Mouse (Mus musculus) embryonic facial prominence, embryonic 12.5 days (tissue): Measurements from ENCODE around the gene Psmg4. TPM values are rescaled to one million over a fixed set of nuclear protein-coding genes. Genes with fewer than 3 reads are reported as not detected.

Experiments used
- ATAC-seq: fragments of 200-750 bp; cut with Nextera tagmentation; 2 replicates; pipeline ENCODE4 v1.8.0; 2017; ENCODE audit not compliant: insufficient number of reproducible peaks, insufficient read depth, low FRiP score, low TSS enrichment
- H3K27ac ChIP-seq: fragments of 300-500 bp; sonication (generic); 2 replicates; pipeline ENCODE4 v1.5.1; 2016; ENCODE audit warnings: mild to moderate bottlenecking
- H3K27me3 ChIP-seq: fragments of 300-500 bp; sonication (generic); 2 replicates; pipeline ENCODE4 v1.6.1; 2016; ENCODE audit warnings: mild to moderate bottlenecking, moderate library complexity
- H3K36me3 ChIP-seq: fragments of 300-500 bp; sonication (generic); 2 replicates; pipeline ENCODE4 v1.6.1; 2016; ENCODE audit warnings: mild to moderate bottlenecking
- H3K4me1 ChIP-seq: fragments of 300-500 bp; sonication (generic); 2 replicates; pipeline ENCODE4 v1.6.1; 2016
- H3K4me2 ChIP-seq: fragments of 300-500 bp; sonication (generic); replicated peaks from 2 replicates; pipeline ENCODE4 v1.6.1; 2016; ENCODE audit warnings: mild to moderate bottlenecking, moderate library complexity
- H3K4me3 ChIP-seq: fragments of 300-500 bp; sonication (generic); 2 replicates; pipeline ENCODE4 v1.5.1; 2016; ENCODE audit warnings: mild to moderate bottlenecking
- H3K9ac ChIP-seq: fragments of 300-500 bp; sonication (generic); 2 replicates; pipeline ENCODE4 v1.6.1; 2016; ENCODE audit warnings: mild to moderate bottlenecking, moderate library complexity
- H3K9me3 ChIP-seq: fragments of 300-500 bp; sonication (generic); 2 replicates; pipeline ENCODE4 v1.6.1; 2016; ENCODE audit warnings: mild to moderate bottlenecking, moderate library complexity
- WGBS: fragments of 180-500 bp; shearing (Covaris S2); methylation state at CpG from one replicate; pipeline ENCODE4 v1.1.7; 2016; 5-methylcytosine and 5-hydroxymethylcytosine counted together
- polyA plus RNA-seq: library from polyadenylated mRNA; unstranded; fragments of >200 nt; fragmentation: Nextera tagmentation; extraction: Ambion mirVana; gene quantifications from 2 replicates; pipeline ENCODE4 v1.2.1, GENCODE M21; 2016

Psmg4 gene
- polyA plus RNA-seq, 1 experiment from 2014 or later = 111 TPM

GRCm38 (mm10) chr13:34131011-34131707 lies 31.6 kb upstream of the Psmg4 start:
- ATAC-seq = peak; percentile 47
- Histone ChIP-seq H3K4me2 (peak overlapping the region; percentile 78), H3K27ac (peak overlapping the region; percentile 94), H3K4me1 (peaks cover 35% of the 10 kb centered on the region), H3K9me3 (no peaks in the 10 kb centered on the region), H3K27me3 (no peaks in the 10 kb centered on the region), H3K4me3 (peak overlapping the region; percentile 63), H3K36me3 (no peaks in the 10 kb centered on the region), H3K9ac (peak overlapping the region; percentile 62)
- WGBS = under 1% methylated on average over 24 of the region's 24 CpGs

- H3K27ac ChIP-seq = peak overlapping the region; percentile 94
- peak overlapping the region; percentile 46; the same call in 1 of the 2 replicates for H3K9ac ChIP-seq
- no peaks in the 10 kb centered on the region for H3K9me3 ChIP-seq
- no peaks in the 10 kb centered on the region for H3K36me3 ChIP-seq
- H3K4me1 ChIP-seq = peaks cover 32% of the 10 kb centered on the region
- no peaks in the 10 kb centered on the region for H3K27me3 ChIP-seq
- H3K4me2 ChIP-seq = peak overlapping the region; percentile 78
- WGBS = under 1% methylated on average over 10 of the region's 10 CpGs
- peak overlapping the region; percentile 63 for H3K4me3 ChIP-seq
- peak; percentile 38; the same call in 1 of the 2 replicates for ATAC-seq
Measured at GRCm38 (mm10) chr13:34131708-34132060, 31.1 kb upstream of the Psmg4 start.

- Histone ChIP-seq H3K4me3 (peak overlapping the region; percentile 63), H3K4me2 (peak overlapping the region; percentile 78), H3K9me3 (no peaks in the 10 kb centered on the region), H3K27ac (peak overlapping the region; percentile 94), H3K9ac (0 out of 2 replicates have a peak overlapping the region, but pooled peaks have one; percentile 24), H3K4me1 (peaks cover 32% of the 10 kb centered on the region), H3K36me3 (no peaks in the 10 kb centered on the region), H3K27me3 (no peaks in the 10 kb centered on the region)
- ATAC-seq = no peak
- 1% methylated on average over 15 of the region's 15 CpGs for WGBS
Measured at GRCm38 (mm10) chr13:34132299-34132698, 30.5 kb upstream of the Psmg4 start.

GRCm38 (mm10) chr13:34132875-34133274 lies 29.9 kb upstream of the Psmg4 start:
- no peak overlapping the region for H3K9ac ChIP-seq
- H3K4me3 ChIP-seq = 0 out of 2 replicates have a peak overlapping the region, but pooled peaks have one; percentile 63
- H3K36me3 ChIP-seq = no peaks in the 10 kb centered on the region
- no peaks in the 10 kb centered on the region for H3K27me3 ChIP-seq
- peaks cover 32% of the 10 kb centered on the region for H3K4me1 ChIP-seq
- no peak for ATAC-seq
- 17% methylated on average over 6 of the region's 6 CpGs for WGBS
- peak overlapping the region; percentile 78 for H3K4me2 ChIP-seq
- H3K27ac ChIP-seq = peak overlapping the region; percentile 94; the same call in 1 of the 2 replicates
- no peaks in the 10 kb centered on the region for H3K9me3 ChIP-seq

- no peaks in the 10 kb centered on the region for H3K27me3 ChIP-seq
- peaks cover 31% of the 10 kb centered on the region for H3K4me1 ChIP-seq
- H3K9ac ChIP-seq = peak overlapping the region; percentile 36; the same call in 1 of the 2 replicates
- H3K4me2 ChIP-seq = peak overlapping the region; percentile 78
- no peaks in the 10 kb centered on the region for H3K36me3 ChIP-seq
- peak overlapping the region; percentile 63 for H3K27ac ChIP-seq
- H3K4me3 ChIP-seq = peak overlapping the region; percentile 22
- ATAC-seq = no peak
- WGBS = 3% methylated on average over 15 of the region's 15 CpGs
- no peaks in the 10 kb centered on the region for H3K9me3 ChIP-seq
Measured at GRCm38 (mm10) chr13:34133326-34134071, 29.3 kb upstream of the Psmg4 start.

GRCm38 (mm10) chr13:34134276-34134675 lies 28.5 kb upstream of the Psmg4 start:
- Histone ChIP-seq H3K4me1 (peaks cover 24% of the 10 kb centered on the region), H3K9ac (no peak overlapping the region), H3K36me3 (no peaks in the 10 kb centered on the region), H3K27me3 (no peaks in the 10 kb centered on the region), H3K4me3 (no peak overlapping the region), H3K4me2 (no peak overlapping the region), H3K27ac (no peak overlapping the region), H3K9me3 (no peaks in the 10 kb centered on the region)
- WGBS = 61% methylated on average over 7 of the region's 7 CpGs
- ATAC-seq = no peak

- H3K27ac ChIP-seq = no peak overlapping the region
- H3K4me1 ChIP-seq = peaks cover 19% of the 10 kb centered on the region
- 56% methylated on average over 7 of the region's 7 CpGs for WGBS
Measured at GRCm38 (mm10) chr13:34136605-34137004, 26.2 kb upstream of the Psmg4 start.

GRCm38 (mm10) chr13:34143389-34143788 lies 19.4 kb upstream of the Psmg4 start:
- WGBS = 39% methylated on average over 5 of the region's 5 CpGs
- Histone ChIP-seq H3K36me3 (no peaks in the 10 kb centered on the region), H3K27ac (no peak overlapping the region), H3K4me2 (no peak overlapping the region), H3K27me3 (no peaks in the 10 kb centered on the region), H3K9ac (no peak overlapping the region), H3K9me3 (no peaks in the 10 kb centered on the region), H3K4me3 (no peak overlapping the region), H3K4me1 (no peaks in the 10 kb centered on the region)
- ATAC-seq = no peak

More at GRCm38 (mm10) chr13:34136605-34137004, 26.2 kb upstream of the Psmg4 start:
- Histone ChIP-seq H3K4me2 (no peak overlapping the region), H3K9ac (no peak overlapping the region), H3K36me3 (no peaks in the 10 kb centered on the region), H3K9me3 (no peaks in the 10 kb centered on the region), H3K4me3 (no peak overlapping the region), H3K27me3 (no peaks in the 10 kb centered on the region)
- no peak for ATAC-seq

- no peak for ATAC-seq
- Histone ChIP-seq H3K27me3 (no peaks in the 10 kb centered on the region), H3K4me2 (no peak overlapping the region), H3K27ac (no peak overlapping the region), H3K9ac (no peak overlapping the region), H3K4me1 (peaks cover 17% of the 10 kb centered on the region), H3K9me3 (no peaks in the 10 kb centered on the region), H3K36me3 (no peaks in the 10 kb centered on the region), H3K4me3 (no peak overlapping the region)
- WGBS = 57% methylated on average over 3 of the region's 3 CpGs
Measured at GRCm38 (mm10) chr13:34146916-34147315, 15.8 kb upstream of the Psmg4 start.

- Histone ChIP-seq H3K9me3 (no peaks in the 10 kb centered on the region), H3K4me1 (peaks cover 17% of the 10 kb centered on the region), H3K4me2 (peak overlapping the region; percentile 56), H3K9ac (no peak overlapping the region), H3K4me3 (peak overlapping the region; percentile 36; the same call in 1 of the 2 replicates), H3K36me3 (no peaks in the 10 kb centered on the region), H3K27me3 (no peaks in the 10 kb centered on the region), H3K27ac (peak overlapping the region; percentile 90; the same call in 1 of the 2 replicates)
- no peak for ATAC-seq
- 69% methylated on average over 3 of the region's 3 CpGs for WGBS
Measured at GRCm38 (mm10) chr13:34148181-34148580, 14.6 kb upstream of the Psmg4 start.

- Histone ChIP-seq H3K27ac (peak overlapping the region; percentile 90), H3K4me2 (peak overlapping the region; percentile 56), H3K27me3 (no peaks in the 10 kb centered on the region), H3K9me3 (no peaks in the 10 kb centered on the region), H3K4me3 (peak overlapping the region; percentile 36), H3K4me1 (peaks cover 17% of the 10 kb centered on the region), H3K36me3 (no peaks in the 10 kb centered on the region), H3K9ac (peak overlapping the region; percentile 47)
- WGBS = 1% methylated on average over 23 of the region's 23 CpGs
- ATAC-seq = peak; percentile 55
Measured at GRCm38 (mm10) chr13:34148767-34149392, 13.9 kb upstream of the Psmg4 start.
